Comparison of ENCODE assay signal across 9 mouse cellular contexts in the genomic region with DNA sequence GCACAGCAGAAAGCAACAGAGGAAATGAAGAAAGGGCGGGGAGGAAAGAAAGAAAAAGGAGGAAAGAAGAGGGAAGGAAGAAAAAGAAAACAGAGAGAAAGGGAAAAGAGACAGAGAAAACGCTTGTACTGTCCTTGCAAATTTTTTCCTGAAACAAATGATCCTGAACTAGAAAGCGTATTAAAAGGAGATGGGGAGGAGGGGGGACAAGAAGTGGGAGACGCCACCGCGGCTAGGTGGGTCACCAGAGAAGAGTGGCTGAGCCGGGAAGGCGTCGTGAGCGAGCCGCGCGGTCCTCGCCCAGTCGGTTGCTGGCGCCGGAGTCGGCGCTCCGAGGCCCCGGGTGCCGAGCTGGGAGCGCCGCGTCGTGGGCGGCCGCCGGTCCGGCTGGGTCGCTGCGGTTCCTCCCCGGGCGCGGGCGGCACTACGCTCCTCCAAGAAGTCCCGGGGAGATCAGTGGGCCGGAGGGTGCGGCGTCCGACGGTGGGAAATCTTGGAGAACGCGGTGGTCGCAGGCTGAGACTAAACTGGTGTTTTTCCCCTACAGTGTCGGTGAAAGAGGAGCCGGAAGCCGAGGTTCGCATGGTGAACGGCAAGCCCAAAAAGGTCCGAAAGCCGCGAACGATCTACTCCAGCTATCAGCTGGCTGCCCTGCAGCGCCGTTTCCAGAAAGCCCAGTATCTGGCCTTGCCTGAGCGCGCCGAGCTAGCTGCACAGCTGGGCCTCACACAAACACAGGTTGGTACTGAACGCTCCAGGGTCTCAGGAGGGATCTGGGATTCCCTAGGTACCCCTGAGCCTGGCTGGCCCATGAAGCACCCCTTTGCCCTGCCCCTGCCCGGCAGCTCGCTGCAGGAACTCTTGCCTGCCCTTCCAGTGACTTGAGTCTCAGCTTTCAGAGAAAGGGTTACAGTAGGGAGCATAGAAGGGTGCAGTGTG. TPM values are rescaled to one million over a fixed set of nuclear protein-coding genes. Genes with fewer than 3 reads are reported as not detected.
A peak's percentile ranks its signal among the peaks of the same experiment; 100 is the strongest.
DNase-seq lines count a peak whose midpoint lies in the region; TF ChIP-seq lines count a peak whose summit lies in the region.
"Had no signal": no experiment of that assay in that cellular context is flagged by ENCODE, and none has a peak within 500 bp of the region (broad histone marks: within the 10 kb centered on the region; RNA-seq: fewer than 3 reads in every experiment).

No protein-coding gene starts in this region.

- intact Hi-C loops in gastrocnemius, adult 2 months (cut with DNase I), result no loop called here

- no peaks in the 10 kb centered on the region for H3K9me3 ChIP-seq in ES-E14 (ENCODE audit: control insufficient read depth, insufficient read depth, low read depth, low read length)
- no peaks in the 10 kb centered on the region for H3K9me3 ChIP-seq in midbrain, embryonic 10.5 days (replicated peaks)

- H3K27me3 ChIP-seq in midbrain, embryonic 10.5 days (ENCODE audit: low read depth, poor library complexity, severe bottlenecking), result peaks cover 95% of the 10 kb centered on the region

- under 1% methylated on average over 63 of the region's 63 CpGs for WGBS in midbrain, embryonic 10.5 days

- 0 out of 2 replicates have a peak overlapping the region, but pooled peaks have one; percentile 26 for H3K9ac ChIP-seq in ES-E14 (ENCODE audit: insufficient read depth, low read depth, low read length, poor library complexity, severe bottlenecking)

- in situ Hi-C loops in ES-E14 (cut with MboI; ENCODE audit: low sequenced_read_pairs in 2 of 2, unreplicated experiment in 2 of 2), result loop anchor here in 1 of 2 experiments (25.0 kb wide), 1 partner anchor 391 kb away; the partner anchor contains the start of gene Nxph3

- peak overlapping the region; percentile 65 for H3K4me3 ChIP-seq in gastrocnemius, adult 2 months
- H3K4me3 ChIP-seq in ES-E14 (ENCODE audit: insufficient read depth in 1 of 2, low read depth in 1 of 2, low read length in 2 of 2, poor library complexity in 1 of 2, severe bottlenecking in 1 of 2), result peak overlapping the region in 1 of 2 experiments; percentile 56; a peak in 2 of 4 replicates
- H3K4me3 ChIP-seq in midbrain, embryonic 10.5 days, result peak overlapping the region; percentile 52

- TF ChIP-seq CTCF in gastrocnemius, adult 2 months (IDR thresholded peaks at IDR 0.05), result no peak

- no peak overlapping the region for H3K27ac ChIP-seq in gastrocnemius, adult 2 months
- H3K27ac ChIP-seq in ES-E14 (ENCODE audit: insufficient read depth, low read depth, low read length, poor library complexity, severe bottlenecking), result no peak overlapping the region
- H3K27ac ChIP-seq in midbrain, embryonic 10.5 days (replicated peaks), result no peak overlapping the region

- H3K4me1 ChIP-seq in ES-E14 (ENCODE audit: control insufficient read depth in 2 of 2, insufficient read depth in 2 of 2, low read length in 2 of 2, poor library complexity in 1 of 2), result peaks cover 3 to 19% of the 10 kb centered on the region in 2 experiments; a peak in 1 of 4 replicates
- H3K4me1 ChIP-seq in midbrain, embryonic 10.5 days, result peaks cover 48% of the 10 kb centered on the region

- no peaks in the 10 kb centered on the region for H3K36me3 ChIP-seq in ES-E14 (ENCODE audit: control insufficient read depth, insufficient read depth, low read length, poor library complexity, severe bottlenecking)
- no peaks in the 10 kb centered on the region for H3K36me3 ChIP-seq in midbrain, embryonic 10.5 days

- DNase-seq in gastrocnemius, adult 2 months, result peak; percentile 38
- no peak for DNase-seq in gastrocnemius, postnatal 4 days (ENCODE audit: low spot score in 2 of 2)
- no peak for DNase-seq in ES-E14 (ENCODE audit: low read depth, low spot score)
- DNase-seq in heart, postnatal 4 days, result peak; percentile 24
- peak; percentile 54 for DNase-seq in midbrain, embryonic 10.5 days (ENCODE audit: low spot score)
- no peak for DNase-seq in frontal cortex, postnatal 10 days (ENCODE audit: low spot score in 2 of 2)
- DNase-seq in Muller cell, postnatal 12 days (ENCODE audit: inconsistent ontology term), result no peak
- DNase-seq in layer of hippocampus, adult 11-12 months (ENCODE audit: low spot score), result no peak

TF ChIP-seq in ES-E14, 5 proteins besides CTCF, POLR2A, EP300 and RAD21:
- TF ChIP-seq CHD2 (IDR thresholded peaks at IDR 0.05; ENCODE audit: low read depth, low read length) (no peak), ZC3H11A (IDR thresholded peaks at IDR 0.05; ENCODE audit: borderline replicate concordance, low read depth, low read length) (no peak), MAFK (IDR thresholded peaks at IDR 0.05; ENCODE audit: insufficient read depth, low read depth, low read length) (no peak), HCFC1 (IDR thresholded peaks at IDR 0.05; ENCODE audit: borderline replicate concordance, insufficient read depth, low read length) (no peak), ZNF384 (IDR thresholded peaks at IDR 0.05; ENCODE audit: low read depth, low read length) (no peak)

RNA-seq across cellular contexts. Expression of gene Dlx3, which starts 1.5 kb away (rescaled TPM):
- not detected for total RNA-seq in gastrocnemius, adult 2 months (2021)
- total RNA-seq in gastrocnemius, postnatal 4 days (2021), result under 1 TPM; 0.34 to 0.60 TPM
- 0.11 and 0.54 TPM in 2 replicates for total RNA-seq in ES-E14 (2012; rRNA removed)
- not detected for total RNA-seq in heart, postnatal 4 days (2021)
- 0.89 and 1.3 TPM in 2 replicates for polyA plus RNA-seq in midbrain, embryonic 10.5 days (2016; fragmentation: Nextera tagmentation; extraction: Ambion mirVana)

RNA-seq across cellular contexts. Expression of gene Dlx4, which starts 24.6 kb away (rescaled TPM):
- not detected for total RNA-seq in gastrocnemius, adult 2 months (2021)
- total RNA-seq in gastrocnemius, postnatal 4 days (2021), result not detected
- 0.16 and 0.18 TPM in 2 replicates for total RNA-seq in ES-E14 (2012; rRNA removed)
- not detected for total RNA-seq in heart, postnatal 4 days (2021)
- 0.10 and 0.15 TPM in 2 replicates for polyA plus RNA-seq in midbrain, embryonic 10.5 days (2016; fragmentation: Nextera tagmentation; extraction: Ambion mirVana)
- polyA plus RNA-seq: large intestine, adult 2 months had no signal

RNA-seq across cellular contexts. Expression of gene Itga3, which starts 44.8 kb away (rescaled TPM):
- total RNA-seq in gastrocnemius, adult 2 months (2021), result 1 to 10 TPM; 4.3 to 5.2 TPM
- 1 to 10 TPM; 4.8 to 5.5 TPM for total RNA-seq in gastrocnemius, postnatal 4 days (2021)
- total RNA-seq in ES-E14 (2012; rRNA removed), result 189 and 246 TPM in 2 replicates
- 10 to 100 TPM; 16.1 to 16.4 TPM for total RNA-seq in heart, postnatal 4 days (2021)
- 5.1 and 5.4 TPM in 2 replicates for polyA plus RNA-seq in midbrain, embryonic 10.5 days (2016; fragmentation: Nextera tagmentation; extraction: Ambion mirVana)

Comparison
In these comparisons a context has a peak if more than half of its experiments do, and no peak if none do; other contexts are left out.
1. DNase-seq: peak in gastrocnemius, adult 2 months (single experiment), heart, postnatal 4 days (single experiment) and midbrain, embryonic 10.5 days (single experiment); none in gastrocnemius, postnatal 4 days (0 of 2), ES-E14 (single experiment), frontal cortex, postnatal 10 days (0 of 2), Muller cell, postnatal 12 days (single experiment) and layer of hippocampus, adult 11-12 months (single experiment).
2. RNA of gene Itga3, which starts 44.8 kb away (total RNA-seq): 189 to 246 TPM in ES-E14; 16.1 to 16.4 TPM in heart, postnatal 4 days, 4.8 to 5.5 TPM in gastrocnemius, postnatal 4 days and 4.3 to 5.2 TPM in gastrocnemius, adult 2 months; every median in the first group is over 10 times any median in the second.